Mouse (Mus musculus): ENCODE data around the gene Baz1b.
"Not testable (repeated sequence)": the region's sequence is repeated elsewhere in the genome, so short reads cannot be mapped to it uniquely, and the experiment has no call there.

Gene Baz1b

DNA sequence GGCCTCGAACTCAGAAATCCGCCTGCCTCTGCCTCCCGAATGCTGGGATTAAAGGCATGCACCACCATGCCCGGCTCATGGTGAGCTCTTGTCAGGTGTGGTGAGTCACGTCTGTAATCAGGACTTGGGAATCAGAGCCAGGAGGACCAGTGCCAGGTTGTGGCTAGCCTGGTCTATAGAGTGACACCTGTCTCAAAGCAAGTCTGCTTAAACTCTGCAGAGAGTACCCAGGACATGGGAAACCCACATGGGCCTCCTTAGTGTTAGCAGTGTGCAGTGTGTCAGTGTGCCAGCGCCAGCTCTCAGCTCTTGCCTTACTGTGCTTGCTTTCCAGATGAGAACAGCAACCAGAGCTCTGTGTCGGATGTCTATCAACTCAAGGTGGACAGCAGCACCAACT is 7.4 kb upstream of the Baz1b start:
- in situ Hi-C loops (cut with MboI, MseI) = no loop called here

- in situ Hi-C loops (cut with MboI, MseI) = no loop called here
Observed at GRCm38 (mm10) chr5:135180796-135181195, 6.3 kb upstream of the Baz1b start.

GRCm38 (mm10) chr5:135181776-135182175 is 5.3 kb upstream of the Baz1b start:
- in situ Hi-C loops (cut with MboI, MseI) = no loop called here

GRCm38 (mm10) chr5:135183131-135183861 is 3.8 kb upstream of the Baz1b start:
- in situ Hi-C loops (cut with MboI, MseI) = no loop called here

DNA sequence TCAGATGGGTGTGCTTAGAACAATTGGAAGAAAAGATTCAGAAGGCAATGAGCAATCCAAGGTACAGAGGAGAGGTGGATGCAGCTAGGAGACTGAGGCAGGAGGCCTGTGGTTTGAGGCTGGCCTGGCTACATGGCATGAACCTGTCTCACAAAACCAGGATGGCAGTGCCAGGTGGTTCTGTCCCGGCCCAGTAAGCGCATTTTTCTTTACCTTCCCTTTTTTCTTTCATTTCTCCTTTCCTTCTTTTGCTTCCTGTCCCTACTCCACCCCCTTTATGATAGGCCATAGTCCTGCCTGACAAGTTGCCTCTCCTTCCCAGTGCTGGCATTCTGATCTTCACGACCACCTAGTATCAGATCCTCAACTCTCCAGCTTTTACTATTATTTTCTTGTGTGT is 2.0 kb upstream of the Baz1b start:
- in situ Hi-C loops (cut with MboI, MseI) = no loop called here

- in situ Hi-C loops (cut with MboI, MseI) = no loop called here
Observed at GRCm38 (mm10) chr5:135185596-135185995, 1.5 kb upstream of the Baz1b start.

DNA sequence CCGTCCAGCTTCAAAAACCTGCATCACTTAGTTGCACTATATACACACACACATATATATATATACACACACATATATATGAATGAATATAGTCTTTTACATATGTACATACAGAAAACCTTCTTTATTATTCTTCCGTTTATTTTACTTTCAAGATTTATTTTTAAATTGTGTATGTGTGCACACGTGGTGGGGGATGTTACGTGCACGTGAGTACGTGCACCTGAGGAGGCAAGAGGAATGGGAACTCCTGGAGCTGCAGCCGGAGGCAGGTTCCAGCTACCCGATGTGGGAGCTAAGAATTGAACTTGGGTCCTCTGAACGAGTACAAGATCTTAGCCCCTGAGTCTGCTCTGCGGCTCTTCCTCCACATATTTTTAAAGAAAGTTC is 838 bp upstream of the Baz1b start:
- in situ Hi-C loops (cut with MboI, MseI) = no loop called here

DNA sequence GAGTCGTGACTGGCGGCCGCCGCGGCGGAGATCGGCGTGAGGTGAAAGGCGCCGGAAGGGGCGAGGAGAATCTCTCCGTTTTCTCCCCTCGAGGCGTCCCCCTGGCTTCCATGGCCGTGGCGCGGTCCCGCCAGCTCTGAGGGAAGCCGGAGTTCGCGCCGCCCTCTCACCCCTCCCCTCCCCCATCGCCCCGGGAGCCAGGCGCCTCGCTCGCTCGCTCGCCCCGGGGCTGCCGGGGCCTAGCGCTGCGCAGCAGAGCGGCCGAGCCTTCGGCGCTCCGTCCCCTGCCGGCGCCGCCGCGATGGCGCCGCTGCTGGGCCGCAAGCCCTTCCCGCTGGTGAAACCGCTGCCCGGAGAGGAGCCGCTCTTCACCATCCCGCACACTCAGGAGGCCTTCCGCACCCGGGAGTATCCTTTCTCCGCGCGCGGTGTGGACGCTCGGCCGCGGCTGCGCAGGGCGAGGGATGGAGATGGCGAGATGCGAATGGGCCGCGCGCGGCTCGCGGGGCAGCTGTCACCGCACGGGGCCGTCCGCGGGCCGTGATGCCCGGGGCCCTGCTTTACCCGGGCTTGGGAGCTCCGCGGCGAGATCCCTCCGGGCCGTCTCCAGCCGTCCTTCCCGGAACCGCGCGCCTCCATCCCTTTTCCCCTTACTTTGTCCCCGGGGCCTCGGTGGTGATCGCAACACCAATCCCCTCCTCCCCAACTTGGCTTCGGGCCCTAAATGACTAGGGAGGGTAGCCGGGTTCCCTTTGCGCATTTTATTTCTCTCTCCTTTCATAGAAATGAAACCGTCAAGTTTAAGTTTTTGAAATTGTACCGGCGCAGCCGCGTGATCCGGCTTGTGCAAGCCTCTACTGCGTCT is 517 bp downstream of the Baz1b start:
- in situ Hi-C loops (cut with MboI, MseI) = no loop called here

DNA sequence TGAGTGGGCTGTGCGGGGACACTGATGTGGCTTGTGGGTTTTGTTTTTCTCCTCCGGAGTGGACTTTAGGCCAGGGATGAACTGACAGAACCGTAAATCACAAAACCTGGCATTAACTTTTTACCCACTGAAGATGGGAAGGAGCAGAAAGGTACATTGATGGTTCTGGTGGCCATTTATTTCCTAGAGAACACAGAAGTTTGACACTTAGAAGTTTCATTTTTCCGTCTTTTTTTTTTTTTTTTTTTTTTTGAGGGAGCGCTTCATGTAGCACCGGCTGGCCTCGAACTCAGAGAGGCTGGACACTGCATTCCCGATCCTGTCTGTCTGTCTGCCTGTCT is 1.1 kb downstream of the Baz1b start:
- in situ Hi-C loops (cut with MboI, MseI) = no loop called here

DNA sequence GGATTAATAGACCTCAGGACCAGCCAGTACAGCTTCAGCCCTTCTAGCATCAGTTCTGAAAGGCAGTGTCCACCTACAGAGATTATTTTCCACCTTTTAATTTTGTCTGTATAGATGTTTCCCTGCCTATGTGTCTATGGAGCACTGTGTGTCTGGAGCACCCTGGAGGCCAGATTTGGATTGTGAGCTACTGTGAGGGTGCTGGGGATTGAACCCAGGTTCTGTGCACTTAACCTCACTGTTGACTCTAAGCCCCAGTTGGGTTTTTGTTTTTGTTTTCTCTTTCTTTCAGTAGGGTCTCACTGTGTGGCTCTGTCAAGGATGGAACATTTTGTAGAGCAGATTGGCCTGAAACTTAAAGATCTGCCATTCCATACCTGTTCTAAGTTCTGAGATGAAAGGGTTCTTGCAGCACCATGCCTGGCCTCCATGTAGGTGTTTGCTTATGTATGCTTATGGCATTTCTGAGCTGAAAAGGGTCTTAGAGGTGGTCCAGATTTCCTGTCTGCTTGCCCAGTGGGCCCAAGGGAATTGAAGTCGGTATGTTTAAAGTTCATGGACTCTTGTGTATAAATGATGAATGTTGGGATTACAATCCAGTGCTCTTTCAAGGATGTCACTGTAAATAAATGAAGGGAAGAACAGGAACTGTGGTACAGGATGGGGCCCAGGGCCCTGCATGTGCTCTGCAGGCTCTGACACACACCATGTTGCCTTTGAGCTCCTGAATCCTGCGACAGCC is 2.4 kb downstream of the Baz1b start:
- in situ Hi-C loops (cut with MboI, MseI) = no loop called here

DNA sequence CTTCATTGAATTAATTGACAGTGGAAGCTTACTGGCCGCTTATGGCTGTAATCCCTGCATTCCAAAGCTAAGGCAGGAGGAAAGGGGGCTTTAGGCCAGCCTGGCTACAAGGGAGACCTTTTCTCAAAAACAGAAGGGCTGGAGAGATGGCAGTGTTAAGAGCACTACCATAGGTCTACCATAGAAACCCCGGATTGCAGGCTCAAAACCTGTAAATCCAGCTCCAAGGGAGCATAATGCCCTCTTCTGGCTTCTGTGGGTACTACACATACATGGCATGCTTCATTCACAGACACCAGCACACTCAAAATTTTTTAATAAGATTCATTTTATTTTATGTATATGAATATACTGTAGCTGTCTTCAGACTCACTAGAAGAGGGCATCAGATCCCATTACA is 4.6 kb downstream of the Baz1b start:
- in situ Hi-C loops (cut with MboI, MseI) = no loop called here

DNA sequence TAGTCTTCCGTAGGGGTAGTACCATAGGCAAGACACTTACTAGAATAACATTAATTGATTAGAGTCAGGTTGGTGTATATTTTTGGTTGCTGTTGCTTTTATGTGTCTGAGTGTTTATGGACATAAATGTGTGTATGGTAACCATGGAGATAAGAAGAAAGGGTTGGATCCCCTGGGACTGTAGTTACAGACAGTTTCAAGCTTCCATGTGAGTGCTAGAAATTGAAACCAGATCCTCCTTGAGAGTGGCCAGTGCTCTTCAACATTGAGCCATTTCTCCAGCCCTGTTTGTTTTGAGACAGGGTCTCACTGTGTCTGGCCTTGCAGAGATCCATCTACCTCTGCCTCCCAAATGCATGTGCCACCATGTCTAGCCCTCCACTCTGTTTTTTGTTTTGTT is 5.4 kb downstream of the Baz1b start:
- in situ Hi-C loops (cut with MboI, MseI) = no loop called here

DNA sequence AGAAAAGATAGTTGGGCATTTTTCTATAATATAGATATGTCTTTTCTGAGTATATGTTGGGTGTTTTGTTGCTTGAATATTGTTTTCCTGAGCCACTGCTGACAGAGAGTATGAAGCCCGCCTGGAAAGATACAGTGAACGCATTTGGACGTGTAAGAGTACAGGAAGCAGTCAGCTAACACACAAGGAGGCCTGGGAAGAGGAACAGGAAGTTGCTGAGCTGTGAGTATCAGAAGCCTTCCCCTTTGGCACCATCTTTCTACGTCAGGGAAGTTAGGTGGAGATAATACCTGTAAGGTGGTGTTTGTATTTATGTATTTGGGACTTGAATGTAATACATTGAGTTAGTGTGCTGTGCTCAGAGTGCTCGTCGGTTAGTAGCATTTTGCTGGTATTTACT is 9.3 kb downstream of the Baz1b start:
- in situ Hi-C loops (cut with MboI, MseI) = no loop called here

GRCm38 (mm10) chr5:135202763-135203162 is 15.7 kb downstream of the Baz1b start:
- in situ Hi-C loops (cut with MboI, MseI) = loop anchor here (5.0 kb wide), 1 partner anchor 35 kb away; no protein-coding TSS in a partner anchor

- in situ Hi-C loops (cut with MboI, MseI) = no loop called here
Observed at GRCm38 (mm10) chr5:135208197-135208596, 21.1 kb downstream of the Baz1b start.

DNA sequence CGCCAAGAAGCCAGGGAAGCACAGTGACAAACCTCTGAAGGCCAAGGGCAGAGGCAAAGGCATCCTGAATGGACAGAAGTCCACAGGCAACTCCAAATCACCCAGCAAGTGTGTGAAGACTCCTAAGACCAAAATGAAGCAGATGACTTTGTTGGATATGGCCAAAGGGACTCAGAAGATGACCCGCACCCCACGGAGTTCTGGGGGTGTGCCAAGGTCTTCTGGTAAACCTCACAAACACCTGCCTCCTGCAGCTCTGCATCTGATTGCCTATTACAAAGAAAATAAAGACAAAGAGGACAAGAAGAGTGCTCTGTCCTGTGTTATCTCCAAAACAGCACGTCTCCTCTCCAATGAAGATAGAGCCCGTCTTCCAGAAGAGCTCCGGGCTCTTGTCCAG is 29.8 kb downstream of the Baz1b start:
- in situ Hi-C loops (cut with MboI, MseI) = no loop called here

GRCm38 (mm10) chr5:135220941-135221340 is 33.9 kb downstream of the Baz1b start:
- in situ Hi-C loops (cut with MboI, MseI) = no loop called here

- in situ Hi-C loops (cut with MboI, MseI) = no loop called here
Observed at GRCm38 (mm10) chr5:135222066-135222465, 35.0 kb downstream of the Baz1b start.

DNA sequence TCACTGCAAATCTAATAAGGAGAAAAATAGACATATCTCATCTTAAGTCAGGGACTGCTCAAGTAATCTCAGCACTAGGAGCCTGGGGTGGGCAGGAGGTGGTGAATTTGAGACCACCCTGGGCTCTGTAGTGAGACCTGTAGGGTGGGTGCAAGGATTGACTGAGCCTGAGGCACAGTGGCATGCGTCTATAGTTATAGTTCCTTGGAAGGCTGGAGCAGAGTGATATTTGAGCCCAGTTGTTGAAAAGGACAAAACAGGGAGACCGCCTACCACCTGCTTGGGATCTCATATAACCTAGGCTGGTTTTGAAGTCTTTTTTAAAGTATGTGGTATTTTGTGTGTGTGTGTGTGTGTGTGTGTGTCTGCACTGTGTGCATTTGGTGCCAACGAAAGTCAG is 37.1 kb downstream of the Baz1b start:
- in situ Hi-C loops (cut with MboI, MseI) = no loop called here

GRCm38 (mm10) chr5:135225879-135226278 is 38.8 kb downstream of the Baz1b start:
- in situ Hi-C loops (cut with MboI, MseI) = not testable (repeated sequence)

DNA sequence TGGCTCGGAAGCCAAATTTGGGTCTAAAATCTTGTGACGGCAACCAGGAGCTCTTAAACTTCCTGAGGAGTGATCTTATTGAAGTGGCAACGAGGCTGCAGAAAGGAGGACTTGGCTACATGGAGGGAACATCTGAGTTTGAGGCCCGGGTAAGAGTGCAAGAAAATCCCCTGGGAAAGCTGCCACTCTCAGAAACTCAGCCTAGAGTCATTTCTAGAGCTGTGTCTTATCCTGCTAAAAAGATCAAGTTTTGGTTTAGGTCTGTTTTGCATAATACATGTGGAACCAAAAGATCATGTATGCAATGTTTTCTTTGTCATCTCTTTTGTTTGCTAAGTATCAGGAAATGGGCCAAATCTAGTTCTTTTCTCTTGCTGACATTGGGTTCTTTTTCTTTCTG is 43.1 kb downstream of the Baz1b start:
- in situ Hi-C loops (cut with MboI, MseI) = loop anchor here (10.0 kb wide), 1 partner anchor 55 kb away; no protein-coding TSS in a partner anchor

GRCm38 (mm10) chr5:135233166-135233920 is 46.3 kb downstream of the Baz1b start:
- in situ Hi-C loops (cut with MboI, MseI) = loop anchor here (10.0 kb wide), 1 partner anchor 51 kb away; no protein-coding TSS in a partner anchor

All from T-helper 1 cell (primary cell).